Mouse (Mus musculus): ENCODE measurements at regions not wholly inside any gene's neighbourhood (a gene's known extent, or its start where the extent isn't known, plus 50 kb on each side); places are given as distances from the start of the nearest gene placed in this dataset.

GRCm38 (mm10) chr5:119580395-119580794 lies 90.1 kb upstream of the Tbx3 start:
- TF ChIP-seq CTCF (IDR thresholded peaks at IDR 0.05; ENCODE audit: low read depth) (no peak), EP300 (IDR thresholded peaks at IDR 0.05; ENCODE audit: low read depth) (no peak)
